Mouse (Mus musculus) liver, adult 2 months (tissue): ENCODE measurements around the gene Zbtb43.

Source experiments
- CTCF ChIP-seq: fragments of 200-500 bp; IDR thresholded peaks from 2 replicates; pipeline ENCODE4 v1.5.1; 2011; ENCODE audit warnings: low read depth, low read length, control low read depth
- POLR2A ChIP-seq: fragments of 200-500 bp; IDR thresholded peaks from 2 replicates; pipeline ENCODE4 v1.6.1; 2011; ENCODE audit warnings: low read length, control low read depth; ENCODE audit not compliant: insufficient read depth; ENCODE audit errors: extremely low read depth

- no peak for TF ChIP-seq CTCF
- no peak for TF ChIP-seq POLR2A
Observed at GRCm38 (mm10) chr2:33498280-33498679, 29.9 kb upstream of the Zbtb43 start.
